Mouse (Mus musculus) duodenum, adult 2 months (tissue): ENCODE data around the gene Cldn34b1. TPM values are rescaled to one million over a fixed set of nuclear protein-coding genes. Genes with fewer than 3 reads are reported as not detected.

Experiments
- polyA plus RNA-seq: library from polyadenylated mRNA; depleted of rRNA; stranded (reverse); fragments of >200 nt; gene quantifications from 2 replicates; pipeline ENCODE4 v1.2.3, GENCODE M21; 2012; ENCODE audit warnings: low replicate concordance; rRNA removed

The Cldn34b1 gene
- polyA plus RNA-seq, result not detected in 2 replicates

GRCm38 (mm10) chrX:154890167-154890566 is at the start of gene Cldn34b1:
Gene Cldn34b1, minus strand, starts transcription at chrX:154890267.

GRCm38 (mm10) chrX:154935887-154936286 is 45.8 kb upstream of the Cldn34b1 start, which contains the start of gene Magea6:
Gene Magea6, minus strand, starts transcription at chrX:154935987.

Other genes starting within 250 kb of the Cldn34b1 start
- gene Magea6, start 45.7 kb upstream of the Cldn34b1 start, polyA plus RNA-seq, result not detected in 2 replicates
- not detected in 2 replicates for gene Magea3, start 59.2 kb upstream of the Cldn34b1 start, polyA plus RNA-seq
- not detected in 2 replicates for gene Magea8, start 105.6 kb upstream of the Cldn34b1 start, polyA plus RNA-seq
- not detected in 2 replicates for gene Magea5, start 172.9 kb upstream of the Cldn34b1 start, polyA plus RNA-seq
- gene Magea1, start 199.5 kb upstream of the Cldn34b1 start, polyA plus RNA-seq, result not detected in 2 replicates
- gene Magea2, start 203.4 kb upstream of the Cldn34b1 start, polyA plus RNA-seq, result not detected in 2 replicates
- not detected in 2 replicates for gene Cldn34b2, start 238.1 kb upstream of the Cldn34b1 start, polyA plus RNA-seq